Mouse (Mus musculus) liver, postnatal 0 days (tissue): ENCODE measurements around the gene Phf21b.

Source experiments
- CTCF ChIP-seq: sonication (generic); IDR thresholded peaks from 2 replicates; pipeline ENCODE4 v1.5.1; 2016; ENCODE audit warnings: antibody characterized with exemption, low read depth
- EP300 ChIP-seq: IDR thresholded peaks from 2 replicates; pipeline ENCODE4 v1.6.1; 2016; ENCODE audit warnings: antibody characterized with exemption, low read depth, mild to moderate bottlenecking

DNA sequence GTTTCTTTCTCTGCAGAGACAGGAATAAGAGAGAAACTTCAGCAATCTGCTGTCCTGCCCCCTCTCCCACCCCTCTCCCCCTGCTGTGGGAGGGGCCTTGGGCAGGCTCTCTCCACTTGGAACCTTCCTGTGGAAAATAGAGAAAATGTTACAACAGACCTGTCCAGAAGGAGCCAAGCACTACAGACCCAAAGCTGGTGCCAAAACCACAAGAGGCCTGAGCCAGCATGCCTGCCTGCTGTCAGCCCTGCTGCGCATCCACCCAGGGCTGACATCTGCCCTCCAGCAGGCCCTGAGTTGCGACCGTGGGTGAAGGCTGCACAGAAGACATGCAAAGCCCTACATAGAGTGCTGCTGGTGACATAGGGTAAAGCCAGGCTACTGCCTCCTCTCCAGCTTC is 16.3 kb downstream of the Phf21b start:
- TF ChIP-seq CTCF (no peak), EP300 (no peak)
